Mouse (Mus musculus) kidney, adult 18-20 months (tissue): Measurements from ENCODE around the gene Pgf.

Source experiments
- DNase-seq: peaks from one replicate; pipeline ENCODE4 v3.0.0; 2021

Gene Pgf

GRCm38 (mm10) chr12:85177740-85178239, at the start of gene Pgf:
Gene Pgf, minus strand, starts transcription at chr12:85177790.
- DNase-seq, result no peak

GRCm38 (mm10) chr12:85227227-85227626, 49.6 kb upstream of the Pgf start:
- no peak for DNase-seq

DNA sequence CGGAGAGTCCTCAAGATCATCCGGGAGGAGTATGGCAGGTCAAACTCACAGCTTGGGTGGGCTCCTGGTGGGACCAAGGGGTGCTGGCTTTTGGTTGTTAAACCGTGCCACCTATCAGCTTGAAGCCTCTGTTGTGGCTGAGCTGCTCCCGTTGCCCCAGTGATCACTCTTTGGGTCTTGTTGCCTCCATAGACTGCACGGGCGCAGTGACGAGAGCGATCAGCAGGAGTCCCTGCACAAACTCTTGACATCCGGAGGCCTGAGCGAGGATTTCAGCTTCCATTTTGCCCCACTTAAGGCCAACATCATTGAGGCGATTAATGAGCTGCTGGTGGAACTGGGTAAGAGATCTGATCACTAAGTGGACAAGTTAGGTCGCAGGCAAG, 42.3 kb upstream of the Pgf start:
- peak; percentile 11 for DNase-seq

DNA sequence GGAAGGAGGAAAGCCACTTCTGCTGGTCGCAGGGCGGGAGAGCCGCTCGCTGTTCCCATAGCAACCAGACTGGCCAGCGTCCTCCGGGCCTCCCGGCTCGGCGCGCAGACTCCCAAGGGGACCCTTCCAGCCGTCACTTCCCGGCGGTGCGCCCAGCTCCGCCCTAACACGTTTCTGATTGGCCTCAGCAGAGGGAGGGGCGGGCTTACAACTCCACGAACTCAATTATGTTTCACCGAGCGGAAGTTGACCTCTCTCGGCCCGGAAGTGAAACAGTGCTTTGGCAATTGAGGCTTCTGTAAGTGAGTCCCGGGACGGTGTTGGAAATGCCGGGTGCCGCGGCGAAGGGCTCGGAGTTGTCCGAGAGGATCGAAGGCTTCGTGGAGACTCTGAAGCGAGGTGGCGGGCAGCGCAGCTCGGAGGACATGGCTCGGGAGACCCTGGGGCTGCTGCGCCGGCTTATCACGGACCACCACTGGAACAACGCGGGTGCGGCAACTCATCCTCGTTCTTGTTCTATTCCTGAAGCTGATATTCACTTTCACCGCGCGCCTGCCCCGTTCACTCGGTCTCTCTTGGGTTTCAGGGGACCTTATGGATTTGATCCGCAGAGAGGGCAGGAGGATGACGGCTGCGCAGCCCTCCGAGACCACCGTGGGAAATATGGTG, 41.8 kb upstream of the Pgf start, which contains the start of gene Eif2b2:
Gene Eif2b2 (plus strand): TSS at position 246 of the 669 bp plus-strand sequence.
- DNase-seq, result peak; percentile 99

DNA sequence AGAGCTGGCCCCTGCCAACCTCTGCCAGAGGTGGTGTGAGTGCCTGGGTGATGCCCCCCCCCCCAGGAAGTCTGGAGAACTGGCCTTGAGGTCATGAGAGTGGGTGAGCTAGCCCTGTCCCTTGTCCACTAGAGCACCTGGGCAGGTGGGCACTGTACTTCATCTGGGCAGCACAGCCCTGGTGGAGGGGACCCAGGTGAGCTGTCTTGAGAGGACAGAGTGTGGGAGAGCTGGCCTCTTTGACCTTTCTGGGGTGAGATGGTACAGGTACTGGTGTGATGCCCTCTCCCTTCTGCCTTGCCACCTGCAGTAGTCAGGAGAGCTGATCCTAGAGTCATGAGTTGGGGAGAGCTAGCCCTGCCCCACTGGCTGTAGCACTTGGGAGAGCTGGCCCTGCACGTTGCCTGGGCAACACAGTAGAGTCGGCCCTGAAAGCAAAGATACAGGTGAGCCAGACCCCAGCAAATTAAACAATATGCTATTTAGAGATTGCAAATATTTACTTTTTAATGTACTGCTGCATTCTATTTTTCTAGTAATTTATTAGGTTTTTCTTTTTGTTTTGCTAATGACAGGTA, 40.2 kb upstream of the Pgf start:
- no peak for DNase-seq

- DNase-seq, result no peak
These were observed 37.4 kb upstream of the Pgf start for GRCm38 (mm10) chr12:85215031-85215430.

DNA sequence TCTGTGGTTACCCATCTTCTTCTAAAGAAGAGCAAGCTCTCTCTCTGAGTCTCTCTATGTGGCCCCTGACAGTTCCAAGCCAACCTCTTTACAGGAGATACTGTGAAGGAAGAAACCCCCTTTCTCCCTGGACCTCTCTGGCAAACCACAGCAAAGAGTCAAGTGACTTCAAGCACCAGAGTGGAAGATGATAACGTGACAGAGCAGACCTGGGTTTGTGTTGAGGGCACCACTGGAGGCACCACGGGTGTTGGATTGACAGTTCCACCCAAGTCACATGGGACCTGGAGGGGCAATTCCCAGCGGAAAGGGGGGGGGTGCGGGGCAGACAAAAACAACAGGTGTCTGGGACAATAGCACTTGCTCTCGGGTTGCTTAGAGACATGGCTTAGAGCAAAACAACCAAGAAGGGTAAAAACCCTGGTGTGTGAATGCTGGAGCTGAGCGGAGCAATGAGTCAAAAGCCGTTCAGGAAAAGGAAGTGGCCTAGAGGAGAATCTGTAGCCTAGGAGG, 31.2 kb upstream of the Pgf start:
- no peak for DNase-seq

- no peak for DNase-seq
These were observed 27.8 kb upstream of the Pgf start for GRCm38 (mm10) chr12:85205425-85205824.

DNA sequence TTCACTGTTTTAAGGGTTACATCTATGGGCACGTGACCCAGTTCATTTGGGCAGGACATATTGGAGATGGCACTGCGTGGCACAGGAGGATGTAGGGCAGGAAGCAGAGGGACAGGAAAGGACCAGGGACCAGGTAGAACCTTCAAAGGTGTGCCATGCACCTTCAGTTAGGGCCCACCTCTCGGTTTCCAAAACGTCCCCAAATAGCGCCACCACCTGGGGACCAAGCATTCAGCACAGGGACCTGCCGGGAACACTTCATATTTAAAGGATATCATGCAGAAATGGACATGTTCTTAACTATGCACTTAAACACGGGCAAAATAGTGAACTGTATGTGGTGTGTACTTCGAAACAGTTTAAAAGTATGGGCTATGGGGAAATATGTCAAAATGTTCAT, 26.5 kb upstream of the Pgf start:
- DNase-seq, result no peak

- no peak for DNase-seq
These were observed 26.1 kb upstream of the Pgf start for GRCm38 (mm10) chr12:85203699-85204098.

DNA sequence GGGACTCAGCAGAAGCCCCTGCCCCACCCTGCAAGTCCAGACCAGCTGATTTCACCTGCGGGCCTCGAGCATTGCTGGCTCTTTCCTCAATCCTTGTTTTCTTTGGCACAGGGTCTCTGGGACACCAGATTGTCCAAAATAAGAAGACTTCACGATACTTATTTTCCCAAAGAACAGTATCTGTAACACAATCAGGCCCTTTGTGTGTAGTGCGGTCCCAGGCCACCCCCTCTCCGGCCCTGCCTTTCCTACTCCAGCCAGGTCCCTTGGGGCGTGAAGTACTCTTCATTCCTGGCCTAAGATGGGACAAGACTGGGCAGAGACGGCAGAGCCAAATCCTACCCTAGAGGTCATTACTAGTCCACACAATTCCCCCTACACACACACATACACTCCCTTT, 24.6 kb upstream of the Pgf start:
- no peak for DNase-seq

DNA sequence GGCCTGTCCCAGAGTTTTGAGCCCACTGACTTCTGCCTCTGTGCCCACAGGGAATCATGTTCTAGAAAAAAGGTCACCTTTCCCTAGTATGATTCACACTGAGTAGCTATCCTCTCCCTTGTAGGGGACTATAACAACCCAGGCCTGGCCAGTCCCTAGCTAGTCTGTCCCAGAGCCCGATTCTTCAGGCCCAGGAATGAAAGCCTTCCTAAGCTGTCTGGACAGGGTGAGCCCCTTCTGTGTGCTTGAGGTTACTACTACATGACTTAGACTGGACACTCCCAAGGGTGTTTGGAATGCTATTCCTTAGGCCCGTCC, 24.2 kb upstream of the Pgf start:
- DNase-seq, result no peak

GRCm38 (mm10) chr12:85200929-85201829, 23.6 kb upstream of the Pgf start:
- DNase-seq, result no peak

DNA sequence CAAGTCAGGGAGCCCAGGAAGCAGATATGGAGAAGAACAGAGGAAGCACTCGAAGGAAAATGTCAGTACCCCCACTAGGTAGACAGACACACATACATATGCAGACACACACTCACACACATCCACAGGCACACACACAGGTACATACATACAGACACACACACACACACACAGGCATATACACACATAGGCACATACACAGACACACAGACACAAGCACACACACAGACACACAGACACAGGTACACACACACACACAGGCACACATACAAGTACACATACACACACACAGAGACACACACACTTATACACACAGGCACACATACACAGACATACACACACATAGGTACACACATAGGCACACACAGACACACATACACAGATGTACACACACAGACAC, 22.4 kb upstream of the Pgf start:
- no peak for DNase-seq

- no peak for DNase-seq
These were observed 20.3 kb upstream of the Pgf start for GRCm38 (mm10) chr12:85197936-85198335.

- no peak for DNase-seq
These were observed 19.8 kb upstream of the Pgf start for GRCm38 (mm10) chr12:85197371-85197770.

GRCm38 (mm10) chr12:85196191-85196590, 18.6 kb upstream of the Pgf start:
- no peak for DNase-seq

GRCm38 (mm10) chr12:85195086-85195485, 17.5 kb upstream of the Pgf start:
- DNase-seq, result no peak

GRCm38 (mm10) chr12:85194623-85195018, 17.0 kb upstream of the Pgf start:
- peak; percentile 75 for DNase-seq

DNA sequence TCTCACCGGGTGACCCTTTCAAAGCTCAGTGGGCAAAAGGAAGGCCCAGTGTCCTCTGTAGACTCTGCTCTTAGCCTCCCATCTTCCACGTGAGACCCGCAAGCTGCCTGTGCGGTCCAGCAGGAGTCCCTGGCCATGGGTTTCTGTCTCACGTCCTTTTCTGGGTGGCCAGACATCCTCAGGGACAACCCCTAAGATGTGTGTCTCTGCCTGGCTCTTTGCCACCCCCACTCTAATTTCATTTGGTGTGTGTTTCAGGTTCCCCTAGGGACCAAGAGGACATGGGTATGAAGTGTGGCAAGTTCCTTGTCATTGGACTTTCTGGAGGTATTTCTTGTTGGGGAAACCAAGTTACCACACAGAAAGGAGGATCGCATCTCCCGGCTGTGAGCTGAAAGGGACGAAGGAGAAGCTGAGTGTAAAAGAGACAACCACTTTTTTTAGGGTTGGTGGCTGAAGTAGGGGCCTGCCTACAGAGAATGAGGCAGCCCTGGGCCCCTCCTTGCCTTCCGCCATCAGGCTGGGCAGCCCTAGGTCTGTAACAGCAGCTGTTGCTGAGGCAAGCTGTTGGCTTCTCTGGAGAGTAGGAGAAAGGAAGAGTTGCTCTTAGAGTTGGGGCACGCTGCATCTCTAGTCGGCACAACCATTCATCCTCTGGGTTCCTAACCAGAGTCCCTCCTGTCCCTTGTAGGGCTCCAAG, 16.5 kb upstream of the Pgf start:
- DNase-seq, result no peak

- no peak for DNase-seq
These were observed 15.6 kb upstream of the Pgf start for GRCm38 (mm10) chr12:85193146-85193545.

DNA sequence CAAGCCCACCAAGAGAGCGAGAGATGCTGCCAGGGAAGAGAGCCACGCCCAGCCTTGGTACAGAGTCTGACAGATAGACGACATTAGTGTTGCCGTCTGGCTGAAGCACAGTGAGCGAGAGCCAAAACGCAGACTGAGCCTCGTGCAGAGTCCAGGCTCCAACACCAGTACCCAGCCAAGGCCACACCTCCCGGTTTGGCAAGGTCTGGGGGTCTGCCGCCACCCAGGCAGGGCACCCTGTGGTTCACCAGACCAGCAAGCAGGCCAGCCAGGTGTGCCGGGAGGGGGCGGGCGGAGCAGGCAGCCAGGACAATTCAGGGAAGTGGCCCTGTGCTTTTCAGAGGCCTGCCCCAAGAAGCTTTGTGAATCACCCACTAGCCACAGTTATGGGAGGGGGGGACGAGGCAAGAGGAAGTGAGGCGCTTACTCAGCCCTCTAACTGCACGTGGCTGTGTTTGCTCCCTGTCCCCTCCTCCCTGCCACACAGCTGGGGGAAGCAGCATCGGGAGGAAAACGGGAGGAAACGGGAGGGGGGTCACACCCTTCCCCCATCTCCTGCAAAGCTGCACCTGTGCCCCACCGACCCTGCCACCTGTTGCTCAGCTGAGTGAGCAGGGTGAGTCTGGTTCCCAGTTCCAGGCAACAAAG, 15.0 kb upstream of the Pgf start:
- DNase-seq, result no peak

DNA sequence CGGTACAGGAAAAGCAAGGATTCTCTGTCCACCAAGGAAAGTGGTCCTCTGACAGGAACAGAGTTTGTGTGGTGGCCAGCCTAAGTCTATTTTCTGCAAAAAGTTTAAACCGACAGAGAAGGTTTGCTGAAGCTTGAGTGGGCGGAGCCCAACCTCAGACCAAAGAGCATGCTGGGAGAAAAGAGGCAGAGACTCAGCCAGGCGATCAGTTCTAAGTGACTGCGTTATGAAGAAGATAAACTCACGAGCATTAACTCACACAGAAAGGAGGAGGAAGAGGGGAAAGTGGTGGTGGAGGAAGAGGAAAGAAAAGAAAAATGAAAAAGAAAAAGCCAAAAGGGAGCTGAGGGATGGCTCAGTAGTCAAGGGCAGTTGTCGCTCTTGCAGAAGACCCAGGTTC, 12.7 kb upstream of the Pgf start:
- DNase-seq, result no peak
